Mouse (Mus musculus): ENCODE measurements around the gene Lrpap1. TPM values are rescaled to one million over a fixed set of nuclear protein-coding genes. Genes with fewer than 3 reads are reported as not detected.

The Lrpap1 gene
- polyA plus RNA-seq, 1 experiment: 44.9 TPM

GRCm38 (mm10) chr5:35089614-35089963 is 16.0 kb downstream of the Lrpap1 start:
- H3K4me1 ChIP-seq (ENCODE audit: control insufficient read depth, insufficient read depth, insufficient read length, low read length): no peaks in the 10 kb centered on the region
- no peak overlapping the region for H3K4me3 ChIP-seq (ENCODE audit: insufficient read depth, low read depth, low read length)
- H3K27ac ChIP-seq (replicated peaks; ENCODE audit: low read depth, low read length): no peak overlapping the region

DNA sequence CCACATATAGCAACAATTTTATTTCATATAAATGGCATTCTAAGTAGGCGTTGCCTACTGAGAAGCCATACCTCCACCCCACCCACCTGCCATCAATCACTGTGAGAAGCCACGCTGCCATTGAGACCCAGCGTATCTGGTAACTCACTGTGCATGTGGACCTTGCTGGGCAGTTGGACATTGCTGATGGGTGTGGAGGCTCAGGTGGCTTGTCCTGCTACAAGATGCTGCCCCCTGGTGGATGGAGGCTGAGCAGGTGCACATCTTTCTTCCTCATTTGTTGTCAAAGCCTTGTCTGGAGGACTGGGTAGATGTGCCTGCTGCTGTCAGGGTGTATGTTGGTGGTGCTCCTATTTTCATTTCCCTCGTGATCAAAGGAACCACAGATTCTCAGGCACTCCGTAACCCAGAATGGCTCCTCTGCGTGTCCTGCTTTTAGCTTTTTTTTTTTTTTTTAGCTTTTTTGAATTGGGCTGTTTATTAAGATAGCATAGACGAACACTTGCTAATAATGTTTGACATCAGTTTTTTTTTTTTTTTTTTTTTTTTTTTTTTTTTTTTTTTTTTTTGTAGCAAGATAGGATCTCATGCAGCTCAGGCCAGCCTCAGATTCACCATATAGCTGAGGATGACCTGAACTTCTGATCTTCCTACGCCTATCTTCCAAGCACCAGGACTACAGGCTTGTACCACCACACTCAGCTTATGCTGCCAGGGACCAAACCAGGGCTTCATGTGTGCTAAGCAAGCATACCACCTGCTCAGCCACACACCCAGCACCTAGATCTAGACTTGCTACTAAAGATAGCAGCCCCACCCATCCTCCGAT is 16.6 kb downstream of the Lrpap1 start:
- Histone ChIP-seq H3K27ac (replicated peaks; ENCODE audit: low read depth, low read length) (no peak overlapping the region), H3K4me1 (ENCODE audit: control insufficient read depth, insufficient read depth, insufficient read length, low read length) (no peaks in the 10 kb centered on the region), H3K4me3 (ENCODE audit: insufficient read depth, low read depth, low read length) (no peak overlapping the region)

DNA sequence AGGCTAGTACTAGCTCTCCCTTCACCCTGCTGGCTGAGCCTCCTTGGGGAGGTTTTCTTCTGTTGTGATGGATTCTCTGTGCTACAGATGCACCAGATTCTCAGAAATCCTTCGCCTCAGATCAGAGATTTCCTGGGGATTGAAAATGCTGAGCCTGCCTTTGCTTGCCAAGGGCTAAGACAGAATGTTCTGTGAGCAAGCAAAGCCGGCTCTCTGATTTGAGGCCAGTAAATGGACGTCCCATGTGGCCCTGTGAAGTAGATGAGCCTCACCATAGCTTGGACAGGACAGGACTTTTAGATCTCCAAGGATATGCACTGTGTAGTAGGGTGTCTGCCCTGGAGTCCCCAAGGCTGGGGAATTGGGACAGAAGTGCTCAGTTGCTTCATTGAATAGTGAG is 20.7 kb downstream of the Lrpap1 start:
- H3K4me3 ChIP-seq (ENCODE audit: insufficient read depth, low read depth, low read length): no peak overlapping the region
- no peak overlapping the region for H3K27ac ChIP-seq (replicated peaks; ENCODE audit: low read depth, low read length)
- H3K4me1 ChIP-seq (ENCODE audit: control insufficient read depth, insufficient read depth, insufficient read length, low read length): no peaks in the 10 kb centered on the region; the same call in 1 of the 2 replicates

DNA sequence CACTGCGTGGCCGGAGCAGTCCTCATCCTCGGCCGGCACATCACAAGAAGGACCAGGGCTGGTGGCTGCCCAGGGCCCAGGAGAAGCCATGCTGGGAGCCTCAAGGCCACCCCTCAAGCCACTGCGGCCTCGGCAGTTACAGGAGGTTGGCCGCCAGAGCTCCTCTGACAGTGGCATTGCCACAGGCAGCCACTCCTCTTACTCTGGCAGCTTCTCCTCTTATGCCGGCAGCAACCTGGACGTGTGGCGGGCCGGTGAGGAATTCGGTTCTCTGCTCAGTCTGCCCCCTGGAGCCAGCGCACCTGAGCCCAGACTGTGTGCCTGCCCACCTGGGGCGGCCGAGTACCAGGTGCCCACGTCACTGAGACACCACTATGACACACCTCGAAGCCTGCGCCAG is 26.5 kb downstream of the Lrpap1 start:
- H3K4me1 ChIP-seq (ENCODE audit: control insufficient read depth, insufficient read depth, insufficient read length, low read length): no peaks in the 10 kb centered on the region; the same call in 1 of the 2 replicates
- H3K27ac ChIP-seq (replicated peaks; ENCODE audit: low read depth, low read length): no peak overlapping the region
- no peak overlapping the region for H3K4me3 ChIP-seq (ENCODE audit: insufficient read depth, low read depth, low read length)

GRCm38 (mm10) chr5:35076369-35076768 is 29.2 kb downstream of the Lrpap1 start:
- no peak overlapping the region for H3K4me3 ChIP-seq (ENCODE audit: insufficient read depth, low read depth, low read length)
- no peak overlapping the region for H3K27ac ChIP-seq (replicated peaks; ENCODE audit: low read depth, low read length)
- no peaks in the 10 kb centered on the region for H3K4me1 ChIP-seq (ENCODE audit: control insufficient read depth, insufficient read depth, insufficient read length, low read length)

DNA sequence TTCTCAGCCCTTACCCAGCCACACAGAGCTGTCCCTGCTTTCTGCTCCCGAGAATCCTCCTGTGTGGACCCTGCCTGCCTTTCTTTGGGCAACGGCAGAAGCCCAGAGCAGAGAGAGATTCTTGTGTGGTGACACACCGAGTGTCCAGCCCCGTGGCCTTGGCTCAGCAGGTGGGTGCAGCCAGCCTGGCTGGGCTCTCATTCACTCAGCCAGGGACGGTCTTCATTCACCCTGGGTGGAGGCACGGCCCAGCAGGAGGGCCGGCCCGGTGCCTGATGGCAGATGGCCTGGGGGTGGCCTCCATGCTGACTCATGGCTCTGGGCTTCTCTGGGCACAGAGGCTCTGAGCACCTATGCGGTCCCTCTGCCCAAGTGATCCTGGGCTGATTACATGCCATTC is 31.6 kb downstream of the Lrpap1 start:
- H3K27ac ChIP-seq (replicated peaks; ENCODE audit: low read depth, low read length): no peak overlapping the region
- H3K4me3 ChIP-seq (ENCODE audit: insufficient read depth, low read depth, low read length): no peak overlapping the region
- H3K4me1 ChIP-seq (ENCODE audit: control insufficient read depth, insufficient read depth, insufficient read length, low read length): no peaks in the 10 kb centered on the region

GRCm38 (mm10) chr5:35073235-35073634 is 32.3 kb downstream of the Lrpap1 start:
- no peak overlapping the region for H3K27ac ChIP-seq (replicated peaks; ENCODE audit: low read depth, low read length)
- no peaks in the 10 kb centered on the region for H3K4me1 ChIP-seq (ENCODE audit: control insufficient read depth, insufficient read depth, insufficient read length, low read length)
- H3K4me3 ChIP-seq (ENCODE audit: insufficient read depth, low read depth, low read length): no peak overlapping the region

- Histone ChIP-seq H3K4me1 (ENCODE audit: control insufficient read depth, insufficient read depth, insufficient read length, low read length) (no peaks in the 10 kb centered on the region), H3K27ac (replicated peaks; ENCODE audit: low read depth, low read length) (no peak overlapping the region), H3K4me3 (ENCODE audit: insufficient read depth, low read depth, low read length) (no peak overlapping the region)
Observed at GRCm38 (mm10) chr5:35071855-35072254, 33.7 kb downstream of the Lrpap1 start.

- H3K4me1 ChIP-seq (ENCODE audit: control insufficient read depth, insufficient read depth, insufficient read length, low read length): no peaks in the 10 kb centered on the region
- no peak overlapping the region for H3K4me3 ChIP-seq (ENCODE audit: insufficient read depth, low read depth, low read length)
- no peak overlapping the region for H3K27ac ChIP-seq (replicated peaks; ENCODE audit: low read depth, low read length)
Observed at GRCm38 (mm10) chr5:35070953-35071352, 34.6 kb downstream of the Lrpap1 start.

GRCm38 (mm10) chr5:35070314-35070713 is 35.3 kb downstream of the Lrpap1 start:
- Histone ChIP-seq H3K4me1 (ENCODE audit: control insufficient read depth, insufficient read depth, insufficient read length, low read length) (no peaks in the 10 kb centered on the region), H3K4me3 (ENCODE audit: insufficient read depth, low read depth, low read length) (no peak overlapping the region), H3K27ac (replicated peaks; ENCODE audit: low read depth, low read length) (no peak overlapping the region)

DNA sequence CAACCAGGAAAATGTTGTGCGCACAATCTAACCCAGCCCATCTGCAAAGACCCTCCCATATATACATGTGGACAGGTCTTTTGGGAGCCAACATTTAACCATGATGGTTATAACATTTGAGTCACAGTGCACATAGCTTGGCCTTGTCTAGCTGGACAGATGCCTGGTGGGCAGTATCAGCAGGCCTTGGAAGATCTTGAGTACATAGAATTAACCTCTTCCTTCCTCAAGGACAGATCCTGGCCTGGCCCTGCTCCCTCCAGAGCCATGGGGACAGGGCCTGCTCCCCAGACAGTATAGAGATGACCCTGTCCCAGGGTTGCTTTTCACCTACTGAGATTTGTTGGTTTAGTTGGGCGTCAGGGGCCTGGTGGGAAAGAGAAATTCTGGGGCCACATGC is 35.7 kb downstream of the Lrpap1 start:
- H3K4me1 ChIP-seq (ENCODE audit: control insufficient read depth, insufficient read depth, insufficient read length, low read length): no peaks in the 10 kb centered on the region
- H3K27ac ChIP-seq (replicated peaks; ENCODE audit: low read depth, low read length): no peak overlapping the region
- H3K4me3 ChIP-seq (ENCODE audit: insufficient read depth, low read depth, low read length): no peak overlapping the region

DNA sequence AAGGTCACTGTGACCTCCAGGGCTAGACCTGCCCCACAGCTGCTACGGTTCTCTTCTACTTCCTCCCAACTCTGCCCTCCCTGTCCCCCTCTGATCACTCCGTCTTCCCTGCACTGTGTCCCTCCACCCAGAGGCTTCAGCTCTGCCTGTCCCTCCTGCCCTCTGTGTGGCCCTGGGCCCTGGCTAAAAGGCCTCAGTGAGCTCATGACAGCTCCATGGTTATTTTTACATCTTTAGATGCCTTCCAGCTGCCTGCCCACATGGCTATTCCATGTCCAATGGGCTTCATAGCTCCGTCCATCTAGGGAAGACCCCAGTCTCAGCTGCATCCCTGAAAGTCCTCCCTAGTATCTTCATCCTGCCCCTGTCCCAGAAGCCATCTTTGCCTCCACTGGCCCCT is 45.5 kb downstream of the Lrpap1 start:
- H3K27ac ChIP-seq (replicated peaks; ENCODE audit: low read depth, low read length): no peak overlapping the region
- H3K4me1 ChIP-seq (ENCODE audit: control insufficient read depth, insufficient read depth, insufficient read length, low read length): peaks cover 3% of the 10 kb centered on the region; the same call in 1 of the 2 replicates
- no peak overlapping the region for H3K4me3 ChIP-seq (ENCODE audit: insufficient read depth, low read depth, low read length)

DNA sequence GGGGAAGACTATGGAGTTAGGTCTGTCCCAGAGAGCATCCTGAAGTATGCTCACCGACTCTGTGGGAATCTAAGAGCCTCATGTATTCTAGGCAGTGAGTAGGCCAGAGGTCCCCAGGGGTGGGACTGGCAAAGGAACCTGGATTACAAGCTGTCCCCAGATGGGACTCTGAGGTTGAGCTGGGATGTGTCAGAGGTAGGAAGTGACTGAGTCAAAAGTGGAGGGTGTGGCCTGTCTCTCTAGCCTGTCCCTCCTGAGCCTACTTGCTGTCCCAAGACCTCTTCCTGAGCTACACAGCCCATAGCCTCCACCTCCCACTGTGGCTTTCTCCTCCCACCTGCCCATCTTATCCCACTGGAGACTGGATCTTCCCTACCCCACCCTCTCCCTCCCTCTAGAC is 47.4 kb downstream of the Lrpap1 start:
- Histone ChIP-seq H3K4me1 (ENCODE audit: control insufficient read depth, insufficient read depth, insufficient read length, low read length) (peaks cover 3% of the 10 kb centered on the region; the same call in 1 of the 2 replicates), H3K4me3 (ENCODE audit: insufficient read depth, low read depth, low read length) (no peak overlapping the region), H3K27ac (replicated peaks; ENCODE audit: low read depth, low read length) (no peak overlapping the region)

GRCm38 (mm10) chr5:35057582-35057981 is 48.0 kb downstream of the Lrpap1 start:
- H3K4me1 ChIP-seq (ENCODE audit: control insufficient read depth, insufficient read depth, insufficient read length, low read length): peaks cover 3% of the 10 kb centered on the region; the same call in 1 of the 2 replicates
- H3K27ac ChIP-seq (replicated peaks; ENCODE audit: low read depth, low read length): no peak overlapping the region
- peak overlapping the region; percentile 37 for H3K4me3 ChIP-seq (ENCODE audit: insufficient read depth, low read depth, low read length)

GRCm38 (mm10) chr5:35056604-35057432 is 48.7 kb downstream of the Lrpap1 start, which contains the start of gene Dok7:
Gene Dok7, plus strand, starts transcription at chr5:35056766.
- Histone ChIP-seq H3K4me3 (ENCODE audit: insufficient read depth, low read depth, low read length) (peak within 1 kb of the TSS; percentile 37), H3K4me1 (ENCODE audit: control insufficient read depth, insufficient read depth, insufficient read length, low read length) (peaks cover 3% of the 10 kb centered on the region; the same call in 1 of the 2 replicates), H3K27ac (replicated peaks; ENCODE audit: low read depth, low read length) (no peak within 1 kb of the TSS)
